Mouse (Mus musculus): ENCODE data around the gene Pprc1.

Gene Pprc1

DNA sequence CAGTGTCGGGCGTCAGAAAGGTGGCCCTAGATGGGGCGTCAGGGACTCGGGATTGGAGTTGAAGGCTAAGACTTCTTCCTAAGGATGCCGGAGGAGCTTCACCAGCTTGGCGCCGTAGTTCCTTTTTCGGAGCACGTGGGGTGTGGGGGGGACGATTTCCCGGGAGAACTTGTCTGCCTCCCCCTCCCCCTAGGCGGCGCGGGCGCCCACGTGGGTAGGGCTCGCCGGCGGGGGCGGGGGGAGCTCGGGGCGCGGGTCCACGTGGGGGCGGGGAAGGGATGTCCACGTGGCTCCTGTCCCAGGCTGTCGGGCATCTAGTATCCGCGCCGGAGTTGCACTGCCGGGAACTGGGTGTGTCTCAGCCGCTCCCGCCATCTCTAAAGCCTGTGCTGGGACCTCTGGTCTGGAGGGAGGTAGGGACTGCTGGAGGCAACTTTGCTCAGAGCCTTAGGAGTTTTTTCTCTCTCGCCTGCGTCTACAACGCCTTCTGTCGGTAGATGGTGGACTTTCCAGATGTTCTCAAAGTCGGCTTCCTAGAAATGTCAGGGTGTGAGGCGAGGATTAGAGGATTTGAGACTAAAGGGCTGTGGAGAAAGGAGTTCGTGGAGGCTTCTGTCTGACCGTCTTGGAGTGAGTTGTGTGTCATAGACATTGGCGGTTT lies 12.4 kb downstream of the Pprc1 start:
- peak; percentile 86 to 93 for DNase-seq

GRCm38 (mm10) chr19:46058466-46058865 lies 13.8 kb downstream of the Pprc1 start:
- no peak for DNase-seq

DNA sequence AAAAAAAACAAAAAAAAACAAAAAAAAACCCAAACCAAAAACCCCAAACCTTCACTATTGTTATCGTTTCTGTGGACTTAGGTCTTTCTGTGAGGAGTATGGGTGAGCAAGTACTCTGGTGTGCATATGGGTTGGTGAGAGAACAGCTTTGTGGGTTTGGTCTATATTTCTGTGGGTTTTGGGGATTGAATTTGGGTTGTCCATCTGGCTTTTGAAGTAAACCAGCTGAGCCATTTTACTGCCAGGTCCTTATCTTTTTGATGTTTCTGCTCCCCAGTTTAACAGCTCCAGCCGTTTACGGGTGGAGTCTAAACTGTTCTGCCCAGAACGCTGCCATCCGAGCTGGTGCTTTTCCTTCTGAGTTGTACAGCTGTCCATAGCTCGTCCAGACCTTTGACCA lies 16.2 kb downstream of the Pprc1 start:
- no peak for DNase-seq

- no peak for DNase-seq
Observed at GRCm38 (mm10) chr19:46068054-46068453, 23.4 kb downstream of the Pprc1 start.

DNA sequence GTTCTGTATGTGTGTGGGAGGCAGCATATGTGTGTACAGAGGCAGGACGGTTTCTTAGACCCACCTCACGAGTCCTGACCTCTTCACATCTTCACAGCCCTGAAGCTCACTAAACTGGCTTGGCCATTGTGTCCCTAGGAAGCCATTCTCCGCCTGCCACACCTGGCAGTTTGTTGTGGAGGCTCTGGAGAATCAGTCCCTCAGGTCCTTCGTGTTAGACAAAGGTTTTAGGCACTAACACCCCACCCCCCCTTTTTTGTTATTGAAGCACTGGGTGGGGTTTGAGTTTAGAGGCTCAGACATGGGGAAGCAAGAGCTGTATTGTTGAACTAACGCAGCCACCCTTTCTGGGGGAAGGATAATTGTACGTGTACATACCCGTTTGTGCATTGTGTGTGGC lies 28.6 kb downstream of the Pprc1 start:
- DNase-seq: no peak

DNA sequence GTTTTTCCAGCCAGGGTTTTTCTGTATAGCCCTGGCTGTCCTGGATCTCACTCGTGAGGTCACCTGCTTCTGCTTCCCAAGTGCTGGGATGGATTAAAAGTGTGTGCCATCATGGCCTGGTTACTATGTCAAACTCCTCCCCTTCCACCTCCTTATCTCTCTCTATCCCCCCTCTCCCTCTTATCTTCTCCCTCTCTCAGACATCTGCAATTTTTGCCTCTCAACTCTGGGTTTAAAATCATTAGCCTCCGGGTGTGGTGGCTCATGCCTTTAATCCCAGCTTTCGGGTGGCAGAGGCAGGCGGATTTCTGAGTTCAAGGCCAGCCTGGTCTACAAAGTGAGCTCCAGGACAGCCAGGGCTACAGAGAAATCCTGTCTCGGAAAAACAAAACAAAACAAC lies 29.6 kb downstream of the Pprc1 start:
- DNase-seq: no peak

GRCm38 (mm10) chr19:46075616-46076607 lies 31.2 kb downstream of the Pprc1 start, which contains the start of gene Nolc1:
Gene Nolc1 (plus strand): TSS chr19:46075863.
- peak; percentile 99 for DNase-seq

GRCm38 (mm10) chr19:46078535-46078934 lies 33.8 kb downstream of the Pprc1 start:
- no peak for DNase-seq

GRCm38 (mm10) chr19:46085185-46085584 lies 40.5 kb downstream of the Pprc1 start:
- DNase-seq: no peak

DNA sequence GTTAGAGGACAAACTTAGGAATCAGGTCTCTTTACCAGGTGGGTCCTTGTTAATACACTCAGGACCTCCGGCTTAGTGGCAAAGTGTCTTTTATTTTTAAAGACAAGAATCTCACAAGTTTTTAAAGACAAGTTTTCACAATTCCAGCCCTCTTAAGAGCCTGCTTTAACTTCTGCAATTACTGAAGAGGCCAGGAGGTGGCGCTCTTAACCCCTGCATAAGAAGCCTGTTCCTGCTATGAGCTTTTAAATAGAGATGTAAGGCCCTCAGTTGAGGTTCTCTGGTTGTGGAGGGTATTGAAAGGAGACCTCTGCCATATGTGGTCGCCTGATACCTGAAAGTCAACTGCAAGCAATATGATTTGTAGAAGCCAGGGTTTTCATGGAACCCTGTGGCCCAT lies 41.7 kb downstream of the Pprc1 start:
- peak; percentile 63 to 73 for DNase-seq

DNA sequence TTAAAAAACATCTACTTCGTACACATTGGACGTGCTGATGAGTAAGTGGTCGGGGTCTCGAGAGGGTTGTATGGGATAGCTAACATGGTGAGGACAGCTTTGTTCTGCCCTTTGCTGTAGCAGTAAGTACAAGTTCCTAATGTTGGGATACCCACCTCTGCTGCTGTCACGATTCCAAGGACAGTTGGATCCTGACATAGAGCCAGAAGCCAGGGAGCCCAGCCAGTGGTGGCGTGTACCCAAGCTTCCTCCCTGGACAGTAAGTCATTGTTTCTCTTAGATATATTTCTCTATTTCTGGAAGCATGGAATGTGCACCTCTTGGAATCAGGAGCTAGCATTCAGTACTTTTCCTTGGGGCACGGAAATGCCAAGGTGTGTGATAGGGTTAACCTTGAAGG lies 43.2 kb downstream of the Pprc1 start:
- DNase-seq: no peak

DNA sequence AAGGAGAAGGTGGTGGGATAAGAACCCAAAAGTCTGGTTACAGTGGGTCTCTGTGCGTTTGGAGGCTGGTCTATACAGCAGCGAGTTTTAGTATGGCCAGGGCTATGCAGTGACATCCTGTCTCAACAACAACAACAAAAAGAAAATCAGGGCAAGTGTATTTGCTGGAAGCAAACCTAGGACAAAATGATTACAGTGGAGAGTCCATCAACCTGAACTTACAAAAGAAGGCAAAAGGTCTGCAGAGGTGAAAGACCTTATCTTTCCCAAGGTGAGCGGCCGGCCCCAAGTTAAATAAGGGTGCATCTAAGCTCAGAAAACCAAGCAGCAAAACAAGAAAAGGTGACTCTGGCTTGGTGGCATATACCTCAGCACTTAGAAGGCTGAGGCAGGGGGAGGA lies 47.0 kb downstream of the Pprc1 start:
- no peak for DNase-seq

DNA sequence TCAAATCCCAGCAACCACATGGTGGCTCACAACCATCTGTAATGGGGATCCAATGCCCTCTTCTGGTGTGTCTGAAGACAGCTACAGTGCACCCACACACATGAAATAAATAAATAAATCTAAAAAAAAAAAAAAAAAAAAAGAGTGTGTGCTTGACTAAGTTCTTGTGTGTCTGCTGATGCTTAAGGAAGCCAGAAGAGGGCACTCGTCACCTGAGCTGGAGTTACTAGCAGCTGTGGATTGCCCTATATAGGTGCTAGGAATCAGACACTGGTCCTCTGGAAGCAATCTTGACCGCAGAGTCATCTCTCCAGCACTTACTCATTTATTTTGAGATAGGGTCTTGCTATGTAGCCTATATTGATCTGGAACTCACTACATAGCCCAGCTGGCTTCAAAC lies 49.5 kb downstream of the Pprc1 start:
- no peak for DNase-seq

DNA sequence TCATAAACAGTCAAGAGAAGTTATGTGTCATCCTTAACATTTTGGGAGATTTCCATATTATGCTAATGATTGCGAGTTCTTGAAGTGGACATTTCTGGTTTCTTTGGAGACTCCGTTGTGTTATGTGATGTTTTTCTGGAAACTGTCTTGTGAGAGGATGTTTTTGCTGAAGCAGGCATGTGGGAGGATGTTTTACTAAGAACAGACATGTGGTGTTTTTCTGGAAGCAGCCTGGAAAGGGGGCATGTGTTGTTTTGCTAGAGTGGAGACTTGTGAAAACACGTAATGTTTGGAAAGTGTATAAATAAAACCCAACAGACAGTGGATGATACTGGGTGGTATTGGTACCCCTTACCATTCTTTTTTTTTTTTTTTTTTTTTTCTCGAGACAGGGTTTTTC lies 50.6 kb downstream of the Pprc1 start:
- DNase-seq: no peak

GRCm38 (mm10) chr19:46096396-46096795 lies 51.7 kb downstream of the Pprc1 start:
- DNase-seq: no peak

DNA sequence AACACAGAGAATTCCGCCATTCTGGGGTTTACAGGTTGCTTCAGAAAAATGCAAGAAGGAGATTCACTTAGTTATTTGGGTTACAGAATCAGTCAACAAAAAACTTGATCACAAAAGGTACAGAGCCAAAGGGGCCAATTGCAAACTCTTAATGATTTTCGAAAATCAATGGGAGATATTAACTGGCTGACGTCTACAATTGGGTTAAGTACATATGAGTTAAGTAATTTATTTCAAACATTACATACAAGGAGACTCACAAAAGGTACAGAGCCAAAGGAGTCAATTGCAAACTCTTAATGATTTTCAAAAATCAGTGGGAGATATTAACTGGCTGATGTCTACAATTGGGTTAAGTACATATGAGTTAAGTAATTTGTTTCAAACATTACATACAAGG lies 54.9 kb downstream of the Pprc1 start:
- no peak for DNase-seq

DNA sequence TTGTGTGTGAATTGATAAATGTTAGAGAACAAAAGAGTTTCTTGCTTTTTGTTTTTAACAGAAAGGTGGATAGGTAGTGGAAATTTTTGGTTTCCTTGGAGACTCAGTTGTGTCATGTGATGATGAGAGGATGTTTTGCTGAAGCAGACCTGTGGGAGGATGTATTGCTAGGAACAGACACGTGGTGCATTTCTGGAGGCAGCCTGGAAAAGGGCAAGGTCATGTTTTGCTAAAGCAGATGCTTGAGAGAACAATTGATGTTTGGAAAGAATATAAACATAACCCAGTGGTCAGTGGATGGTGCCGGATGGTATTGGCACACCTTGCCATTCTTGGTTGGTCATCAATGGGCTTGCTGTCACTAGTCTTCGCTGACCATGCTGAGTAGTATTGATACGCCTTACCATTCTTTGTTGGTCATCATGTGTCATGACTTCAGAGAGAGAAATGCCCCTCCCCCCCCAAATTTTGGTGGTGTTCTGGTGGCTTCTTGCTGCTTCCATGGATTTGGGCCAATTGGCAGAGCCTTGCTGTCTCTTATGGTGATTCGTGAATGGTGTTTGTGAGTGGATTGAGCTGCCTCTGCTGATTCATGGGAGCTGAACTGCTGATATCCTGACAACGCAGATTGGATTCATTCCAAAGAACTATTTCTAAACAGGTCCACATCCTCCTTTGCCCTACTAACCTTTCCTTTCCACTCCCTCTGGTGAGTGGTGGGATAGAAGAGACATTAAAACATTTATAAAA lies 58.9 kb downstream of the Pprc1 start:
- DNase-seq: no peak

GRCm38 (mm10) chr19:46104187-46104557 lies 59.5 kb downstream of the Pprc1 start:
- DNase-seq: no peak

DNA sequence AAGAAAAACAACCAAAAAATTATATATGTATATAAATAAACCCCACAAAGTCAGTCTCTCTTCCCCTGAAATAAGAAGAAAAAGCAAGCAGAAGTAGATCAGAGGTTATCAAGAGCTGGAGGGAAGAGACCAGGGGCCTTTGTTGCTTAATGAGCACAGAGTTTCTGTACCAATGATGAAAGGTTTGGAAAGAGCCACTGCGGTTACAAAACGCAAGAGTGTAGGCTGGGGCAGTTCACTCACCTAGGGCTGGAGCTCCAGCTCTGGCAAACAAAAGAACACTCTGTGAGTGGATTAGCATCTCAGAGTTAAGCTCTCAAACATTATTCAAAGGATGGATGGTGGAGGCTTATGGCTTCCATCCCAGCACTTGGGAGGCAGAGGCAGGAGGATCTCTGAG lies 65.5 kb downstream of the Pprc1 start:
- no peak for DNase-seq

DNA sequence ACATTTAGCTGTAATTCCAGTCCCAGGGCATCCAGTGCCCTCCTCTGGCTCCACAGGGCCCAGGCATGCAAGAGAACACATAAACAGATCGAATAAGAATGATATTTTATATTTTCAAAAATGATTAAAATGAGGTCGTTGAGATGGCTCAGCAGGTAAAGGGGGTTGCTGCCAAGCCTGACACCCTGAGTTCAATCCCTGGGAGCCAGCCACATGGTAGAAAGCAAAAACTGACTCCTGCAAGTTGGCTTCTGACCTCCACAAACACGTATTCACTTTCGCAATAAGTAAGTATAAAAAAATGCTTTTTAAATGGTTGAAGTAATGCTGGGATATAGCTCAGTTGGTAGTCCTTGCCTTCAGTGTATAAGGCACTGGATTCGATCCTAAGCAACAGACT lies 66.1 kb downstream of the Pprc1 start:
- no peak for DNase-seq

GRCm38 (mm10) chr19:46114617-46115016 lies 69.9 kb downstream of the Pprc1 start:
- DNase-seq: no peak

GRCm38 (mm10) chr19:46119458-46119857 lies 74.8 kb downstream of the Pprc1 start:
- no peak for DNase-seq

DNA sequence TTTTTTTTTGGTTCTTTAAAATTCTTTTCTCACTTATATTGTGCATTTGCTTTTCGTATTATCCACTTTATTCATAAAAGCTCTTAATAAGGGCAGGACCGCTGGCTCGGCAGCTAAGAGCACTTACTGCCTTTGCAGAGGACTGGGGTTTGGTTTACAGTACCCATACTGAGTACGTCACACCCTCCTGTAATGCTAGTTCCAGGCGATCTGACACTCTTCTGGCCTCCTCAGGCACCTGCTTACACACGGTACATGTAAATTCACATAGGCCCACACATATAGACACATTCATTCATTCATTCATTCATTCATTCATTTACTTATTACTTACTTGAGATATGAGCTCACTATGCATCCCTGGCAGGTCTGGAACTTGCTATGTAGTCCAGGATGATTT lies 76.2 kb downstream of the Pprc1 start:
- DNase-seq: no peak

All from kidney, postnatal 4 days (tissue).